Mouse (Mus musculus) left cerebral cortex, adult 18-20 months (tissue): ENCODE results near the gene Ndufb11. TPM values are rescaled to one million over a fixed set of nuclear protein-coding genes. Genes with fewer than 3 reads are reported as not detected.

ENCODE experiments used
- DNase-seq, 2 experiments: peaks; one replicate each; pipeline ENCODE4 v3.0.0; 2021 to 2022; ENCODE audit warnings: low spot score in 2 of 2, mixed read lengths in 1 of 2
- long read RNA-seq, 2 experiments: library from polyadenylated mRNA; stranded (forward); transcript quantifications; one replicate each; pipeline ENCODE4 v2.0.0; 2021
- total RNA-seq, 2 experiments: library from RNA; stranded (reverse); gene quantifications; 2 replicates each; pipeline ENCODE4 v1.2.3; 2021

Gene Ndufb11
- 100 to 1,000 TPM; 146 to 150 TPM for total RNA-seq
- long read RNA-seq, experiment 1, transcript Ndufb11-201 (3 exons, 908 nt) = major isoform, 80 of 86 reads
- long read RNA-seq, experiment 1, partial matches to known transcripts = 0 of 86 reads
- long read RNA-seq, experiment 1, other reads (novel, unspliced or antisense) = 6 of 86 reads
- long read RNA-seq, experiment 2, transcript Ndufb11-201 (3 exons, 908 nt) = major isoform, 88 of 91 reads
- long read RNA-seq, experiment 2, partial matches to known transcripts = 2 of 91 reads
- long read RNA-seq, experiment 2, other reads (novel, unspliced or antisense) = 1 of 91 reads

DNA sequence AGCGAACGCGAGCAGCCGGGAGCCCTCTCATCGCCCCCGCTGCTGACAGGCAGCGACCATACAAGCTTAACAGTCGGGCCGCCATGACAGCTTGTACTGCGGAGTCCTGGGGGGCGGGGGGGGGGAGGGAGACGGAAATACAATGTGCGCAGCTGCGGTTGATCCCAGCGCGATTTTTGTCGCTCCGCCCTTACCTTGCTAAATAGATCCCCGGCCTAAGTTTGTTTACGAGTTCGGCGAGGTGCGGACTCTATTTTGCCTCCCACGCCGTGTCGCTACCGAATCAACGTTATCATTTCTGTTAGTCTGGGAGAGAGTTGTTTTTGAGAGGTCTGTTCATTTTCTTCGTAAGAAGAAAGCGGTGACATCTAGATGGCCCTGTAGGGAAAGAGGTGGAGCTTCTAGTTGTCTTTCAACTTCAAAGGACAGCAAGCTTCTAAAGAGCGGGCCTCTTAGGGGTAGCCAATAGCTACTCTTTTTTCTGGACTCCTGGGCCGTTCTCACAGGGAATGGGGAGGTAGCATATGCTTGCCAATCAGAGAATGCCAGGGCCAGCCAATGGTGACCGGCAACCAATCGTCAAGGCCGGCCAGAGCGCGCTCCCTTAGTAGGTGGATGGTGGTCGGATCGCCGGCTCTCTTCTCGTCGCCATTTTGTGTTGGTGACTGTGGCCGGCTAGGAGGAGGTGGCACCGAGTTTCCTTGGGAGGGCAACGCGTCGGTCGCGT is at the start of gene Ndufb11, which contains the start of gene Rbm10:
Gene Ndufb11 (minus strand): TSS at position 444 of the 727 bp plus-strand sequence.
Gene Rbm10 (plus strand): TSS at position 328 of the 727 bp plus-strand sequence.
- peak; percentile 64 to 77 for DNase-seq

DNA sequence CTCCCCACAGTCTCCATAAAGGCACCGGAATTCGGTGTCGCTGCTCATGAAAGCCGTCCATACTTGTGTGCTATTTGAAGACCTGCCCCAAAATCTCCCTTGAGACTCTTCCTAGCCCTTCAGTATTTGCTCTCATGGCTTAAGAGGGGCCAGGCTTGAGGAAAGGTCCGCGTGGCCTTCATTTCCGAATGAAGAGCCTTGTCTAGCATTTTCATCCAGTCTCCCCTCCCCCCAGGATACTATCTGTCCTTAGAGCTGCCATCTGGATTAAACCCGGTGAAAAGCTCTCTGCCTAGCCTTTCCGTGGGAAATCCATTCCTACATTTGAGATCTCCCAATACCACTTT is 46.0 kb upstream of the Ndufb11 start:
- DNase-seq = peak in 1 of 2 experiments; percentile 5

DNA sequence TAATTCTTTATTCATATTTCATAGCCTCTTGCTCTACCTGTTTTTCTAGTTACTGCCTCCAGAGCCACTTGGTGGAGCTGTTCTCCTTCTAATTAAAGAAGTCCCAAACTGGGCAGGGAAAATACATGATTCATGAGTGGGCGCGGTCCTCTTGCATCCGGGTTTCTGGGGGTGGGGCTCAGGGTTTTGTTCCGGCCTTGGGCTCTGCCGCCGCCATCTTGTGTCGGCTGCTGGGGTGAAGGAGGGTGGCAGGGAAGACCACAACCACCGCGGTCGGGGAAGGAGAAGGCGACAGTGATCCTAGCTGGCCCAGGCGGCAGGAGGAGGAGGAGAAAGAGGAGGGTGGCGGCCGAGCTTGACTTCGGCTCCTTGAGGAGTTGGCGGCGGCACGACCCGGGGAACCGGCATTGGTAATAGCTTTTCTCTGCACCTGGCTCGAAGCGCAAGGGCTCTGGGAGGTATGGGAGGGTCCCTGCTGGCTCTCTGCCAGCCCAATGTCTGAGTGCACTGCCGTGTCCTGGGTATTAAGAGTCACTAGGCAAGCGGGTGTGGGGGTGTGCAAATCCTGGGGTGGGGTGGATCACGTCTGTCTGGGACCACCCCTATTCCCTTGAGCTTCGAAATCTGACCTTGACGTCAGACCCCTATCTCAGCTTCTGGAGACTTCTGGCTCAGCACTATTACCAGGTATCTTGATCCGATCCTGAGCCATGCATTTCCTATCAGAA is 45.5 kb upstream of the Ndufb11 start:
- peak; percentile 73 to 74 for DNase-seq

GRCm38 (mm10) chrX:20662317-20662715 is 44.9 kb upstream of the Ndufb11 start:
- no peak for DNase-seq

- DNase-seq = no peak
Measured at GRCm38 (mm10) chrX:20658891-20659406, 41.5 kb upstream of the Ndufb11 start.

DNA sequence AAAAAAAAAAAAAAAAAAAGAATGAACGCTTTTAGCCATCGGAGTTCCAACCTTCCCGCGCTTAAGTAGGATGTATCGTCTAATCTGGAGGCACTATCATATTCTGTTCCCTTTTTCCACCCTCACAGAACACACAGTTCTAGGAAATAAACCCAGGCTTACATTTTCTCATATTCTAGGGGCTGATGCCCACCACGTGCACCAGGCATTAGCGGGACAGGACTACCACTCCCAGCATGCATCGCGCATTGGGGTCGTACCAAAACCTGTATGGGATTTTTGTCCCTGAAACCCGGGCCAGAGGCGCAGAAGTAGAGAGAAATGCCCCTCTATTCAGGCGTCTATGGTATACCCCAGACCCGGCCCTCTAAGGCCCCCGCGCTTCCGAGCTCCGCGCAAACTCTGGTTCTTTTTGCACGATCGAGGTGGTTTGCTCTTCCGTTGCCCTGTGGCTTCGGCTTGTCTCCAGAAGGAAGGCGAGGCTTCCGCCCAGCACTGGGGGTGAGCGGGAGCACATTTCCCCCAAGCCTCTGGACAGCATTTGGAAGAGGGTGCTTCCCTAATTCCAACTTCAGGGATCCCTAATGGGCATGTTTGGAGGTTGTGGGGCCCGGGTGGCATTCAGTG is 40.7 kb upstream of the Ndufb11 start, which contains the start of gene Uba1:
Gene Uba1 (plus strand): TSS at position 301 of the 627 bp plus-strand sequence.
- DNase-seq = peak; percentile 81 to 82

- DNase-seq = no peak
Measured at GRCm38 (mm10) chrX:20657593-20657992, 40.2 kb upstream of the Ndufb11 start.

DNA sequence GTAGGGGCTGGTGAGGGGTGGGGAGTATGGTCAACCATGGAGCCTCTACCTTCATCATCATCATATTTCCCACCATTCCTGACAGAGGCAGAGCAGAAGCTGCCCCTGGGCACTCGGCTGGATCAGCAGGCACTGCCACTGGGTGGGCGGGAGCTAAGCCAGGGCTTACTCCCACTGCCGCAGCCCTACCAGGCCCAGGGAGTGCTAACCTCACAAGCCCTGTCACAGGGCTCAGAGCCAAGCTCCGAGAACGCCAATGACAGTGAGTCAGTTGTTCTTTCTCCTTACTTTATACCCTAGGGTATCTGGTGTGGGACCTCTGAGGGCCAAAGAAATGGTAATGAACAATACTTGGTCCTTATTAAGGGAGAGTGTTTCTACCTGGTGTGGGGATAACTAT is 27.4 kb upstream of the Ndufb11 start:
- DNase-seq = no peak

- no peak for DNase-seq
Measured at GRCm38 (mm10) chrX:20638141-20638540, 20.7 kb upstream of the Ndufb11 start.

DNA sequence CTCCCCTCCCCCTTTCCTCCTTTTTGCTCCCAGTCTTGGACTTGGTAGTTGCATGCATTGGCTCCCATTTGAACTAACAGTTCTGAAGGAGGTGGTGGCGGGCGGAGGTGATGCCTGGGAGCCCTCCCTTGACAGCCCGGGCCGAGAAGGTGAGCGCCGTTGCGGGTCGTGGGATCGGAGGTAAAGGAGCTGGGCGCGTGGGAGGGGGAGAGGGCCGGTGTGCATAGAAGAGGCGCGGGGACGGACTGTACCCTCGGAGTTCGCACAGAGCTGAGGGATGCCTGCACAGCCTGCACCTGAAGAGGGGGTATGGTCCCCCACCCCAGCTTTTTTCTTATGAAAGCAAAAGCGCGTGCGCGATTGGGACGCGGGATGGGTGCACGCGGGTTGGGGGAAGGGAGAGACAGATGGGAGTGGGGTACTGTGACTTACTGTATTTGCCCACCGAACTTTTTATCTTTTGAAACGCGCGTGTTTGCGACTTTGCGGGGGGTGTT is 532 bp upstream of the Ndufb11 start:
- peak; percentile 19 to 23 for DNase-seq

DNA sequence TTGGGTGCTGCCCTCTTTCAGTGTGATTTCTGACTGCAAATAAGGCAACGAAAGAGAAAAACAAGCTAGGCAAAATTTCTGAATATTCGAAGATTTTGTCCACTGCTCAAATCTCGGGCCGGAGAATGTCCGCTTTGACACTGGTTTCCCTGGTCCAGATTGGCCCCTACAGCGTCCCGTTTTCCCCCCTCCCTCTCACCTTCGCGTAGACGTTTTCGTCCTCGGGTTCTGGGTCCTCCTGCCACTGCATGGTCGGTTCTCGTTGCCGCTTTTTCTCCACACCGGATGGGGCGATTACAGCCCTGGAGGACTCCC is 601 bp downstream of the Ndufb11 start:
- peak; percentile 32 to 42 for DNase-seq

DNA sequence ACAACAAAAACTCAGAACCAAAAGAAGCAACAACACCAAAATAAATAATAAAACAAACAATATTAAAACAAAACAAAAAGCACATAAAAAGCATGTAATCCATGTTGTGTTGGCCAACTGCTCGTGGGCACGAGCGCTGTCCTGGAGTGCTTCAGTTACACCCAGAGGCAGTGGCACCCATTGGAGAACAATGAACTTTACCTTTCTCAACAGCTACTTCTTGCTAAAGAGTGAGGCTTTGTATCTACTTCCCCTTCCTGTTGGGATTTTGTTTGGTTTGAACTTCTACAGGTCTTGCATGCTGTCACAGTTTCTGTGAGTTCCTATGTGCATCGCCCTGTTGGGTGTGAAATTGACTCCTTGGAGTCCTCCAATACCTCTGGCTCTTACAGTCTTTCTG is 8.9 kb downstream of the Ndufb11 start:
- no peak for DNase-seq

GRCm38 (mm10) chrX:20587968-20588367 is 29.5 kb downstream of the Ndufb11 start:
- DNase-seq = no peak

- no peak for DNase-seq
Measured at GRCm38 (mm10) chrX:20573927-20574326, 43.5 kb downstream of the Ndufb11 start.

GRCm38 (mm10) chrX:20572683-20573082 is 44.7 kb downstream of the Ndufb11 start:
- no peak for DNase-seq

GRCm38 (mm10) chrX:20571024-20571423 is 46.4 kb downstream of the Ndufb11 start:
- DNase-seq = no peak

Other genes with a start within 250 kb of the Ndufb11 start
- 1 to 10 TPM; 7.2 to 9.1 TPM for gene Jade3, start 191.9 kb downstream of the Ndufb11 start, total RNA-seq
- gene Rgn, start 67.8 kb downstream of the Ndufb11 start, total RNA-seq = under 1 TPM; 0.23 to 0.35 TPM
- 10 to 100 TPM; 45.0 to 45.1 TPM for gene Rbm10, start 116 bp downstream of the Ndufb11 start, total RNA-seq
- 100 to 1,000 TPM; 348 to 355 TPM for gene Uba1, start 40.7 kb upstream of the Ndufb11 start, total RNA-seq
- 100 to 1,000 TPM; 235 to 249 TPM for gene Cdk16, start 70.3 kb upstream of the Ndufb11 start, total RNA-seq
- gene Usp11, start 86.3 kb upstream of the Ndufb11 start, total RNA-seq = 100 to 1,000 TPM; 109 to 123 TPM
- gene Araf, start 180.2 kb upstream of the Ndufb11 start, total RNA-seq = 100 to 1,000 TPM; 186 to 189 TPM